Mouse (Mus musculus): Measurements from ENCODE around the gene Slc25a21. TPM values are rescaled to one million over a fixed set of nuclear protein-coding genes. Genes with fewer than 3 reads are reported as not detected.

The Slc25a21 gene
- polyA plus RNA-seq, 1 experiment from 2014 or later: not detected

DNA sequence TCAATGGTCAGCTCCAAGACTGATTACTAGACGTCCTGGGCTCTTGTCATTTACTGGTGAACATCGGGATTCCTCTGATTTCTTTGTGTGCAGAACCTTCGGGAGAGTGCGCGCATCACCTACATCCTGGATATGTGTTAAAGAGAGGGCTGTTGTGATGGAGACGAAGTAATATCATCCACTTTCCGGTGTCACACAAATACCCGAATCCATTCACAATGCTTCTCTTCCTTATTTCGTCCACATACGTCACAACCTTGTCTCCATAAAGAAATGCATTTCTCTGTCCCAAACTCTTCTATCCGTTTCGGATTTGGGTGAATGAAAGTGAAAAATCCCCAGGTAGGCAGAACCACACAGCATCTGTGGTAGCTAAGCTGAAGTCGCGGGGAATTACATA is 502.9 kb downstream of the Slc25a21 start:
- H3K27me3 ChIP-seq (ENCODE audit: control insufficient read depth, insufficient read depth, low read length): peaks cover 97% of the 10 kb centered on the region
- no peak overlapping the region for H3K4me2 ChIP-seq (ENCODE audit: low read length)
- 3% methylated on average over 14 of the region's 14 CpGs for whole genome bisulfite sequencing
- H3K27ac ChIP-seq (replicated peaks; ENCODE audit: low read depth, low read length): no peak overlapping the region
- peak; percentile 28 for DNase-seq
- H3K9me3 ChIP-seq (ENCODE audit: control insufficient read depth, low read length): no peaks in the 10 kb centered on the region
- no peaks in the 10 kb centered on the region for H3K36me3 ChIP-seq (ENCODE audit: control insufficient read depth, insufficient read depth, low read length)
- no peak overlapping the region for H3K4me3 ChIP-seq (replicated peaks; ENCODE audit: low read depth, low read length)
- H3K4me1 ChIP-seq (ENCODE audit: control insufficient read depth, insufficient read depth, low read length): 0 out of 2 replicates have a peak, but pooled peaks cover 7% of the 10 kb centered on the region
- H3K9ac ChIP-seq (replicated peaks; ENCODE audit: low read length): no peak overlapping the region
- ATAC-seq (ENCODE audit: low FRiP score, low TSS enrichment): no peak

DNA sequence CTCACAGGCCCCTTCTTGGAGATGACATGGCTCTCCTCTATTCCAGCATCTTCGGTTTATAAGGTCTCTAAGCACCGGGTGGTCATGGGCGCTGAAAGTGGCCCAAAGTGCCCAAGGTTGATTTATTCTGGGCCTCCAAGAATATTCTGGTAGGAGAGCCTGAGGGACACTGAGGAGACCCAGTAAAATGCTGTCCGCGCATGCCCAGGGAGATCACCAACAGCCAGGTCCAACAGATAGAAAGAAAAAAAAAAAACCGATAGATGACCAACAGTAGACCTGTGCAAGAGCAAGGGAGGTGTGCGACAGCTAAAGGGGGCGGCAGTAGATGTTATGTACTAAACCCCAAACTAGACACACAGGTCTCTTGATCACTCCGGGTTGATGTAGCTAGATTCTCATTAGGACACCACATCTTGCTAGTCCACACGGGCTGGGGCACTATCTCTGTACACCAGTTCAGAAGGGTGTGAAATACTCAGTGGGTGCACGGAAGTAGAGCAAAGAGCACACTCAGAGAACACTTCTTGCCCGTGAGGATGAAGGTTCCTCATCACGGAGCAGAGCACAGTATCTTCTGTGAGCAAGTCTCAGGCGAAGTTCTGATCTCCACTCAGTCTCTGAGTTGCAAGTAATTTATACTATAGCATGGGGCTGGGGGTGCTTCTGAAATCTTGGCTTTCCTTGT is 503.7 kb downstream of the Slc25a21 start:
- Histone ChIP-seq H3K27ac (replicated peaks; ENCODE audit: low read depth, low read length) (no peak overlapping the region), H3K4me1 (ENCODE audit: control insufficient read depth, insufficient read depth, low read length) (0 out of 2 replicates have a peak, but pooled peaks cover 7% of the 10 kb centered on the region), H3K9ac (replicated peaks; ENCODE audit: low read length) (no peak overlapping the region), H3K4me3 (replicated peaks; ENCODE audit: low read depth, low read length) (no peak overlapping the region), H3K9me3 (ENCODE audit: control insufficient read depth, low read length) (no peaks in the 10 kb centered on the region), H3K27me3 (ENCODE audit: control insufficient read depth, insufficient read depth, low read length) (peaks cover 100% of the 10 kb centered on the region), H3K4me2 (ENCODE audit: low read length) (no peak overlapping the region), H3K36me3 (ENCODE audit: control insufficient read depth, insufficient read depth, low read length) (no peaks in the 10 kb centered on the region)
- WGBS: 2% methylated on average over 14 of the region's 14 CpGs
- DNase-seq (no peak), ATAC-seq (ENCODE audit: low FRiP score, low TSS enrichment) (no peak)

DNA sequence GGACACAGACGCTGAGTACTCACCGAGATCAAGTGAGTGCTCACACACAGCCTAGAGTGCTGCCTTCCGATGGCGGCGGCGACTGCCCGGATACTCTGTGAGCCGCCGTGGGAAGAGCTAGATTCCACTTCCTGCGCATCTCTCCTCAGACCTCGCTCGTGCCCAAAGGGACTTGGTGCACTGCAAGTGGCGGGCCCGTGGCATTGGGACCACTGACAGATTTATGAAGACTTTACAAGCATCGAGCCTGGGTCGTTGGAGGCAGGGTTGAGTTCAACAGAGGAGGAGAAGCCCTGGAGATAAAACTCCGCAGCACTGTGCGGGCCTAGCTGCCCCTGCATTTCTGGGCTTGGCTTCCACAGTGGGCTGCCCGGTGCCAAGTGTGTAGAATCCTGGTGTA is 504.7 kb downstream of the Slc25a21 start:
- H3K9ac ChIP-seq (replicated peaks; ENCODE audit: low read length): no peak overlapping the region
- H3K36me3 ChIP-seq (ENCODE audit: control insufficient read depth, insufficient read depth, low read length): no peaks in the 10 kb centered on the region
- ATAC-seq (ENCODE audit: low FRiP score, low TSS enrichment) (no peak), DNase-seq (peak; percentile 25)
- WGBS: under 1% methylated on average over 19 of the region's 19 CpGs
- no peak overlapping the region for H3K4me2 ChIP-seq (ENCODE audit: low read length)
- no peak overlapping the region for H3K27ac ChIP-seq (replicated peaks; ENCODE audit: low read depth, low read length)
- 0 out of 2 replicates have a peak, but pooled peaks cover 7% of the 10 kb centered on the region for H3K4me1 ChIP-seq (ENCODE audit: control insufficient read depth, insufficient read depth, low read length)
- peaks cover 100% of the 10 kb centered on the region for H3K27me3 ChIP-seq (ENCODE audit: control insufficient read depth, insufficient read depth, low read length)
- H3K4me3 ChIP-seq (replicated peaks; ENCODE audit: low read depth, low read length): no peak overlapping the region
- H3K9me3 ChIP-seq (ENCODE audit: control insufficient read depth, low read length): no peaks in the 10 kb centered on the region

DNA sequence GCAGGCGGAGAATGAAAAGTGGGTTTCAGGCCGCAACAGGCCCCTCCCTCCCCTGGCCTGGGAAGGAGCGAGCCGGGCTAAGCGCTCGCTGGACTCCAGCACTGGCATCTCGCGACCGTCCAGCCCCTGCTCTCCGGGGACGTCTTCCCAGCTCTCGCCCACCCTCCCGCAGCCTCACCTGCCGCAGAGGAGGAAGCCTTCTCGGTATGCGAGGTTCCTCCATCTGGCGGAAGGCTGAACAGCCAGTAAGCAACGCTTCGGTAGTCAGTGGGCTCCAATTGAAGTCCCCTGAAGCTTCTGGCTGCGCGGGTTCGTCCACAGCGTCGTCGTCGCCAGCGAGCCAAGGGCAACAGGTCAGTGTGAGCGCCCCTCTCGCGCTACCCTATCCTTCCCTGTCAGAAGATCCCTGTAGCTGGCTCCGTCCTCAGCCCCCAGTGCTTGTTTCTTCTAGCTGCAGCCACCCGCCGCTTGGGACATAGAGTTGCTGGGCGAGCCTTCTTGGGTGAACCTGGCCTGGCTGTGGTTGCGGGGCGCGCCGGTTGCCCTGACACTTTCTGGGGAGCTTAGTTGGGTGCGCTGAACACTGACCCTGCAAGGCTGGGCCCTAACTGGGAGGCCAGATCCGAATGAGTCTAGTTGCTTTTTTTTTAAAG is 505.7 kb downstream of the Slc25a21 start, which contains the start of gene Pax9:
Pax9 (plus strand) TSS at position 341 of the 653 bp plus-strand sequence.
- Histone ChIP-seq H3K4me3 (replicated peaks; ENCODE audit: low read depth, low read length) (no peak within 1 kb of the TSS), H3K36me3 (ENCODE audit: control insufficient read depth, insufficient read depth, low read length) (no peaks in the 10 kb centered on the region), H3K4me1 (ENCODE audit: control insufficient read depth, insufficient read depth, low read length) (0 out of 2 replicates have a peak, but pooled peaks cover 4% of the 10 kb centered on the region), H3K9me3 (ENCODE audit: control insufficient read depth, low read length) (no peaks in the 10 kb centered on the region), H3K9ac (replicated peaks; ENCODE audit: low read length) (no peak within 1 kb of the TSS), H3K27me3 (ENCODE audit: control insufficient read depth, insufficient read depth, low read length) (peaks cover 99% of the 10 kb centered on the region), H3K4me2 (ENCODE audit: low read length) (no peak within 1 kb of the TSS), H3K27ac (replicated peaks; ENCODE audit: low read depth, low read length) (no peak within 1 kb of the TSS)
- no peak for ATAC-seq (ENCODE audit: low FRiP score, low TSS enrichment)
- peak; percentile 26 for DNase-seq
- WGBS: under 1% methylated on average over 40 of the region's 40 CpGs

DNA sequence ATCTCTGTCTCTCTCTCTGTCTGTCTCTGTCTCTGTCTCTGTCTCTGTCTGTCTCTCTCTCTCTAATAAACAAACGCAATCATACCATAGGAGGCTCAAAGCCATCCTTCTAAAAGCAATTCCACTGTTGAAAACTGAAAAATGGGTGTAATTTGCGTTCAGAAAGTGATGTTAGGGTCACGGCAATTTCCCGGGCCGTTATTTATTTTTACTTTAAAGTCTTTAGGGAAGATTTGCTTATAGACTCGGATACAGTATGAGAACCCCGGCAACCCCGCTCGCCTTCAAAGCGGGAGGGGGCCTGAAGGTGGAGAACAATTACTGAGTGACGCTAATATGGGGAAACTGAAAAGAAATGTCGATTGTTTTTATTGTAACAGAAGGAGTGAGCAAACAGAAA is 506.3 kb downstream of the Slc25a21 start:
- no peak overlapping the region for H3K27ac ChIP-seq (replicated peaks; ENCODE audit: low read depth, low read length)
- no peak overlapping the region for H3K4me3 ChIP-seq (replicated peaks; ENCODE audit: low read depth, low read length)
- H3K4me2 ChIP-seq (ENCODE audit: low read length): no peak overlapping the region
- H3K36me3 ChIP-seq (ENCODE audit: control insufficient read depth, insufficient read depth, low read length): no peaks in the 10 kb centered on the region
- H3K4me1 ChIP-seq (ENCODE audit: control insufficient read depth, insufficient read depth, low read length): no peaks in the 10 kb centered on the region
- H3K9me3 ChIP-seq (ENCODE audit: control insufficient read depth, low read length): no peaks in the 10 kb centered on the region
- no peak overlapping the region for H3K9ac ChIP-seq (replicated peaks; ENCODE audit: low read length)
- DNase-seq (no peak), ATAC-seq (ENCODE audit: low FRiP score, low TSS enrichment) (no peak)
- peaks cover 99% of the 10 kb centered on the region for H3K27me3 ChIP-seq (ENCODE audit: control insufficient read depth, insufficient read depth, low read length)
- under 1% methylated on average over 12 of the region's 12 CpGs for WGBS

DNA sequence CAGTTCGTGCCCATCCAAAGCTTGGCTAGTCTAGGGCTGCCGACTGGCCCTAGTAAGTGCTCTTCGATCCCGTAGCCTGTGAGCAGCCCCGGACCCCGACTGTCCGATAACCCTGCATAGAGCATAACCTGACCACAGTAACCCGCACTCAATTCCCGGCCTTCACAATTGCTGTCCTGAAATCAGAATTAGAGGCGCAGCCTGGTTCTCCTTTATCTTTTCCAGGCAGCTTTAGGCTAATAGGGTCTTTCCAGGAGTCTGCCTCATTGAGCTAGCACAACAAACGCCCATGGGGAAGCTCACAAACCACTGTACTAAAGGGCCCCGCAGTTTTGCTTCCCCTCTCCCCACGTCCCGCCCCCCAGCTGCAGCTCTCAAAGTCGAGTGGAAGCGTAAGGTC is 506.9 kb downstream of the Slc25a21 start:
- DNase-seq (peak; percentile 29), ATAC-seq (ENCODE audit: low FRiP score, low TSS enrichment) (no peak)
- no peak overlapping the region for H3K27ac ChIP-seq (replicated peaks; ENCODE audit: low read depth, low read length)
- H3K27me3 ChIP-seq (ENCODE audit: control insufficient read depth, insufficient read depth, low read length): peaks cover 98% of the 10 kb centered on the region
- no peak overlapping the region for H3K4me3 ChIP-seq (replicated peaks; ENCODE audit: low read depth, low read length)
- 2% methylated on average over 16 of the region's 16 CpGs for WGBS
- no peaks in the 10 kb centered on the region for H3K36me3 ChIP-seq (ENCODE audit: control insufficient read depth, insufficient read depth, low read length)
- no peak overlapping the region for H3K4me2 ChIP-seq (ENCODE audit: low read length)
- H3K9me3 ChIP-seq (ENCODE audit: control insufficient read depth, low read length): no peaks in the 10 kb centered on the region
- no peaks in the 10 kb centered on the region for H3K4me1 ChIP-seq (ENCODE audit: control insufficient read depth, insufficient read depth, low read length)
- no peak overlapping the region for H3K9ac ChIP-seq (replicated peaks; ENCODE audit: low read length)

DNA sequence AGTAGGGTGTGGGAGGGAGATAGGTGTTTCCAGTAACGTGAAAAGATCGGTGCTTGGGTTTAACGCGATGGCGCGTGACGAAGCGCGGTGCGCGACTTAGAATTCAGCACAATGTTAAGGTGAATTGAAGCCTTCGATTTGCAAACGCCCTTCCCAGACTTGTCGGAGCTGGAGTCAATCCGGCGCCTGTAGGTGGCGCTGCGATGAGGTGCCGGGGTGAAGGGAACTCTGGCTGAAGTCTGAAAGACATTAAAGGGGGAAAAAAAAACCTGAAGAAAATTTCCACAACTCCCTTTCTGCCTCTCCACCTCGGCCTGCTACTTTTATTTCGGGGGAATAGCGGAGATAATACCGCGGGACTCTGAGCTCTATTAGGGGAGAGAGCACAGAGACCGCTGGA is 507.5 kb downstream of the Slc25a21 start:
- Histone ChIP-seq H3K27me3 (ENCODE audit: control insufficient read depth, insufficient read depth, low read length) (peaks cover 98% of the 10 kb centered on the region), H3K4me3 (replicated peaks; ENCODE audit: low read depth, low read length) (no peak overlapping the region), H3K4me2 (ENCODE audit: low read length) (no peak overlapping the region), H3K4me1 (ENCODE audit: control insufficient read depth, insufficient read depth, low read length) (no peaks in the 10 kb centered on the region), H3K9me3 (ENCODE audit: control insufficient read depth, low read length) (no peaks in the 10 kb centered on the region), H3K27ac (replicated peaks; ENCODE audit: low read depth, low read length) (no peak overlapping the region), H3K9ac (replicated peaks; ENCODE audit: low read length) (no peak overlapping the region), H3K36me3 (ENCODE audit: control insufficient read depth, insufficient read depth, low read length) (no peaks in the 10 kb centered on the region)
- ATAC-seq (ENCODE audit: low FRiP score, low TSS enrichment): no peak
- WGBS: under 1% methylated on average over 25 of the region's 25 CpGs
- DNase-seq: peak; percentile 71

DNA sequence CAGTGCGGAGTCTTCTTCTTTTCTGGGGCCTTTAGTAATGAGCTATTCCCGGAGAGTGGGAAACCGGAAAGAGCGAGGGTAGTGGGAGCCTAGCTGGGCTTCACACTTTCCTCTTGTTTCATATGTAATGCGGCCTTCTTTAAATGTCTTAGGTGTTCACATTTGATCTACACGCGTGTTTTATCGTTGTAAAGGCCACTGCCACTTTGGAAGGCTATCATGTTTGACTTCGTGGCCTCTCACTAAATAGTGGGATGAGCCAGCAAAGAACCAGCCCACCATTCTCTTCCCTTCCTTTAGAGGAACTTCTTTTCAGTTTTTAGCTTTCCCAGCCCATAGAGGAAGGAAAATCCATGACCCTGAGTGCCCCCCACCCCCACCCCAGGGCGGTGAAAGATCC is 507.9 kb downstream of the Slc25a21 start:
- DNase-seq (no peak), ATAC-seq (ENCODE audit: low FRiP score, low TSS enrichment) (no peak)
- H3K27me3 ChIP-seq (ENCODE audit: control insufficient read depth, insufficient read depth, low read length): peaks cover 98% of the 10 kb centered on the region
- H3K27ac ChIP-seq (replicated peaks; ENCODE audit: low read depth, low read length): no peak overlapping the region
- no peak overlapping the region for H3K9ac ChIP-seq (replicated peaks; ENCODE audit: low read length)
- no peaks in the 10 kb centered on the region for H3K36me3 ChIP-seq (ENCODE audit: control insufficient read depth, insufficient read depth, low read length)
- H3K4me1 ChIP-seq (ENCODE audit: control insufficient read depth, insufficient read depth, low read length): no peaks in the 10 kb centered on the region
- H3K9me3 ChIP-seq (ENCODE audit: control insufficient read depth, low read length): no peaks in the 10 kb centered on the region
- H3K4me3 ChIP-seq (replicated peaks; ENCODE audit: low read depth, low read length): no peak overlapping the region
- no peak overlapping the region for H3K4me2 ChIP-seq (ENCODE audit: low read length)
- 2% methylated on average over 10 of the region's 10 CpGs for WGBS

DNA sequence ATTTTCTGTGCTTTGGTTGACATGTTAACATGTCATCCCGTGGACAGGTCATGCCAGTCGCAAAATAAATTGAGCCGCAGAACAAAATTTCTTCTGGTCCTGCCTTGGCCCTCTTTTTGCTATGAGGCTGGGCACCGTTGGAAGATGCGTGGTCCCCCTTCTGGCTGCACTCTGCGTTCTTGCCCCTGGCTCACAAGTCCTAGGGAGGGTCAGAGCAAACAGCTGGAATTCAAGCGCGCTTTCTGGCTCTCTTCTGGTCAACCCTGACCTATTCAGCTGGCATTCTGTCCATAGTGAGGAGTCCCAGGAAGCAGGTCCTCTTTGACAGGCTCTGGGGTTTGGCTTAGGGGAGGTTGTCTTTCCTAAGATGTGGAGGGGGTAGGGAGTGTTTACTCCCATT is 508.4 kb downstream of the Slc25a21 start:
- DNase-seq: no peak

More for the DNA sequence above, 508.4 kb downstream of the Slc25a21 start:
- Histone ChIP-seq H3K36me3 (ENCODE audit: control insufficient read depth, insufficient read depth, low read length) (no peaks in the 10 kb centered on the region), H3K27ac (replicated peaks; ENCODE audit: low read depth, low read length) (no peak overlapping the region), H3K27me3 (ENCODE audit: control insufficient read depth, insufficient read depth, low read length) (peaks cover 98% of the 10 kb centered on the region), H3K4me1 (ENCODE audit: control insufficient read depth, insufficient read depth, low read length) (no peaks in the 10 kb centered on the region), H3K4me3 (replicated peaks; ENCODE audit: low read depth, low read length) (no peak overlapping the region), H3K9me3 (ENCODE audit: control insufficient read depth, low read length) (no peaks in the 10 kb centered on the region), H3K4me2 (ENCODE audit: low read length) (no peak overlapping the region), H3K9ac (replicated peaks; ENCODE audit: low read length) (no peak overlapping the region)
- no peak for ATAC-seq (ENCODE audit: low FRiP score, low TSS enrichment)
- 3% methylated on average over 8 of the region's 8 CpGs for WGBS

Measured in midbrain, embryonic 14.5 days (tissue).